Mouse (Mus musculus) thymus, adult 2 months (tissue): ENCODE results near the gene Cdk18. TPM values are rescaled to one million over a fixed set of nuclear protein-coding genes. Genes with fewer than 3 reads are reported as not detected.

Experiments
- DNase-seq: peaks from one replicate; pipeline ENCODE4 v3.0.0; 2021
- H3K27ac ChIP-seq: fragments of 200-500 bp; 2 replicates; pipeline ENCODE4 v1.5.1; 2012; ENCODE audit warnings: low read length, control low read depth; ENCODE audit not compliant: control insufficient read depth, insufficient read depth
- H3K27me3 ChIP-seq: fragments of 200-500 bp; 2 replicates; pipeline ENCODE4 v1.6.1; 2012; ENCODE audit warnings: mild to moderate bottlenecking, low read length, moderate library complexity, mixed read lengths; ENCODE audit not compliant: control insufficient read depth, insufficient read depth
- H3K36me3 ChIP-seq: fragments of 200-500 bp; 2 replicates; pipeline ENCODE4 v1.6.1; 2012; ENCODE audit warnings: mild to moderate bottlenecking, low read length, moderate library complexity; ENCODE audit not compliant: control insufficient read depth, insufficient read depth
- H3K4me1 ChIP-seq: fragments of 200-500 bp; replicated peaks from 2 replicates; pipeline ENCODE4 v1.6.1; 2012; ENCODE audit warnings: low read length; ENCODE audit not compliant: control insufficient read depth, insufficient read depth
- H3K4me3 ChIP-seq: fragments of 200-500 bp; 2 replicates; pipeline ENCODE4 v1.5.1; 2012; ENCODE audit warnings: mild to moderate bottlenecking, low read length, control low read depth, moderate library complexity; ENCODE audit not compliant: control insufficient read depth, insufficient read depth
- CTCF ChIP-seq: fragments of 200-500 bp; IDR thresholded peaks from 2 replicates; pipeline ENCODE4 v1.5.1; 2012; ENCODE audit warnings: mild to moderate bottlenecking, control low read depth, low read length, moderate library complexity, borderline replicate concordance; ENCODE audit not compliant: control insufficient read depth, poor library complexity, insufficient read depth; ENCODE audit errors: extremely low read depth
- POLR2A ChIP-seq: fragments of 200-500 bp; IDR thresholded peaks from 2 replicates; pipeline ENCODE4 v1.6.1; 2012; ENCODE audit warnings: mild to moderate bottlenecking, low read length, control low read depth, moderate library complexity; ENCODE audit not compliant: control insufficient read depth, poor library complexity, insufficient read depth; ENCODE audit errors: extremely low read depth
- WGBS: fragments of 180-500 bp; shearing (Covaris S2); methylation state at CpG from one replicate; pipeline ENCODE4 v1.1.7; 2018; 5-methylcytosine and 5-hydroxymethylcytosine counted together
- polyA plus RNA-seq: library from polyadenylated mRNA; depleted of rRNA; stranded (reverse); fragments of >200 nt; gene quantifications from 2 replicates; pipeline ENCODE4 v1.2.3, GENCODE M21; 2012; rRNA removed

Cdk18 gene
- polyA plus RNA-seq: 7.6 and 8.6 TPM in 2 replicates

GRCm38 (mm10) chr1:132139416-132139864 lies at the start of gene Cdk18:
Cdk18 (minus strand) TSS chr1:132139684.
- H3K36me3 ChIP-seq: no peaks in the 10 kb centered on the region
- H3K4me3 ChIP-seq: peak within 1 kb of the TSS; percentile 30
- H3K4me1 ChIP-seq: peaks cover 2% of the 10 kb centered on the region; the same call in 1 of the 2 replicates
- no peak within 1 kb of the TSS for H3K27ac ChIP-seq
- DNase-seq: no peak
- WGBS: 2% methylated on average over 30 of the region's 30 CpGs
- H3K27me3 ChIP-seq: peaks cover 6% of the 10 kb centered on the region; the same call in 1 of the 2 replicates
- TF ChIP-seq POLR2A: no peak
- TF ChIP-seq CTCF: no peak

- WGBS: 10% methylated on average over 4 of the region's 4 CpGs
- DNase-seq: no peak
- TF ChIP-seq POLR2A (no peak), CTCF (no peak)
- peaks cover 3% of the 10 kb centered on the region; the same call in 1 of the 2 replicates for H3K4me1 ChIP-seq
- peaks cover 14% of the 10 kb centered on the region; the same call in 1 of the 2 replicates for H3K27me3 ChIP-seq
- no peak overlapping the region for H3K27ac ChIP-seq
- H3K4me3 ChIP-seq: no peak overlapping the region
- H3K36me3 ChIP-seq: no peaks in the 10 kb centered on the region
Observed at GRCm38 (mm10) chr1:132189231-132189630, 49.7 kb upstream of the Cdk18 start.

DNA sequence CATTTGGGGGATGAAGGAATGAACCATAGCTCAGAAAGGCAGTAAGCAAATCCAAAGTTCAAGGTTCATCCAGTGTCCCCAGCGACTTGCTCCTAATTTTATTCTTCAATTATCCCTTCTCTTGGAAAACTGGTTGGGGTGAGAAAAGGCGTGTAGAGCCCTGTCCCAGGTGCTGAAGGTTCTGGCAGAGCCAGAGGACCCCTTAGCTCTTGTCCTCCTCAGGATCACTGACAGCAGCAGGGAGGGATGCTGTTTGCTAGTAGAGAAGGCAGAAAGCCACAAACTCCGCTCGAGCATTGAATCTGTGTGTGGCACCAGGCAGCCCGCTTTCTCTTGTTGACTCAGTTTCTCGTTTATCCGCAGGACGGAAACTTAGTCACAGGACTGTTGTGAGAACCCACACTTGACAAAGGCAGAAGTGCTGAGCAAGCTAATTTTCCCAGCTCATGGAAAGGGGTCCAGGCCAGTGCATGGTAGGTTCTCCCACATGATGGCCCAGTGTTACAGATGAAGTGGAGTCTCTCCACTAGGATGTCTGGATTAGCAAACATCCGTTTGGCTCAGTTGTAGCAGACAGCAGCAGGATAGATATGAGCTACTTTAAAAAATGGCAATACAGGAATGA lies 49.1 kb upstream of the Cdk18 start:
- no peak overlapping the region for H3K27ac ChIP-seq
- no peak for DNase-seq

DNA sequence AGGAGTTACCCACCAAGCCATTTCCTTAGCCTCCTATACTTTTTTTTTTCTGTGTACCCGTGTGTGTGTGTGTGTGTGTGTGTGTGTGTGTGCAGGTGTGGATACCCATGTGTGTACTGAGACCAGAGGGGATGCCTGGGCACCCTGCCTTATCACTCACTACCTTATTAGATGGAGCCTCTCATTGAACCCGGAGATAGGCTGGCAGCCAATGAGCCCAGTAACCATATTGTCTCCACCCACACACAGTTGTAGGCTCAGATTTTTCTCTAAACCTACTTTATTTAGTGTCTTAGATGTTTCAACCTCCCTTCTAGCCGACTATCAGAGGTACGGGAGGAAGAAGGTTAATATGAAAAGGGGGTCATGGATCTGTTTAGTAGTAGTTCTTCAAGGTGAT lies 46.8 kb upstream of the Cdk18 start:
- TF ChIP-seq CTCF: no peak
- TF ChIP-seq POLR2A: no peak
- Histone ChIP-seq H3K27ac (no peak overlapping the region), H3K4me1 (peaks cover 3% of the 10 kb centered on the region; the same call in 1 of the 2 replicates), H3K4me3 (no peak overlapping the region), H3K27me3 (peaks cover 11% of the 10 kb centered on the region; the same call in 1 of the 2 replicates), H3K36me3 (no peaks in the 10 kb centered on the region)
- no peak for DNase-seq
- WGBS: 87% methylated on average over 4 of the region's 4 CpGs

More for the DNA sequence above, 49.1 kb upstream of the Cdk18 start:
- Histone ChIP-seq H3K4me1 (peaks cover 3% of the 10 kb centered on the region; the same call in 1 of the 2 replicates), H3K36me3 (no peaks in the 10 kb centered on the region), H3K4me3 (no peak overlapping the region), H3K27me3 (peaks cover 12% of the 10 kb centered on the region; the same call in 1 of the 2 replicates)
- TF ChIP-seq CTCF: no peak
- TF ChIP-seq POLR2A: no peak
- 48% methylated on average over 9 of the region's 9 CpGs for whole genome bisulfite sequencing

DNA sequence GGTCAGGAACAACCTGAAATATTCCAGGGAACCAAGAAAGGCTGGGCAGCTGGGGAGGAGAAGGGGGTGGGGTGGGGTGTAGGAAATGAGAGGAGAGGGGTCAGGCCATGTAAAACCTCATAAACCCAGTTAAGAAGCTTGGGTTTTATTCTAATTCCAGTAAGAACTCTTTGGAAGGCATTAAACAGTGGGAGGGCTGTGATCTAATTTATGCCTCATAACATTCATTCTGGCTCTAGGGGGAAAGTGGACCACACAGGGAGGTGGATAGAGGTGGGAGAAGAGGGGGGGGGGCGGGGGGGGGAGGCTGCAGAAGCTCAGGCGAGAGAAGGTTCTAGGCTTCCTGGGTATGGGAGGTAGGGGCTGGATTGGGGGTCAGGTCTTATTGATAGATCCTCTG lies 32.1 kb upstream of the Cdk18 start:
- peaks cover 2% of the 10 kb centered on the region; the same call in 1 of the 2 replicates for H3K4me1 ChIP-seq
- no peak overlapping the region for H3K27ac ChIP-seq
- H3K4me3 ChIP-seq: no peak overlapping the region
- no peak for DNase-seq
- WGBS: 64% methylated on average over 1 of the region's 2 CpGs
- TF ChIP-seq CTCF (no peak), POLR2A (no peak)
- H3K36me3 ChIP-seq: no peaks in the 10 kb centered on the region
- H3K27me3 ChIP-seq: no peaks in the 10 kb centered on the region

GRCm38 (mm10) chr1:132170698-132171097 lies 31.2 kb upstream of the Cdk18 start:
- Histone ChIP-seq H3K36me3 (no peaks in the 10 kb centered on the region), H3K27ac (no peak overlapping the region), H3K4me1 (peaks cover 2% of the 10 kb centered on the region; the same call in 1 of the 2 replicates), H3K27me3 (no peaks in the 10 kb centered on the region), H3K4me3 (no peak overlapping the region)
- WGBS: 15% methylated on average over 6 of the region's 6 CpGs
- DNase-seq: no peak
- TF ChIP-seq POLR2A (no peak), CTCF (no peak)

GRCm38 (mm10) chr1:132168115-132168767 lies 28.8 kb upstream of the Cdk18 start:
- Histone ChIP-seq H3K27me3 (no peaks in the 10 kb centered on the region), H3K27ac (no peak overlapping the region), H3K4me1 (peaks cover 2% of the 10 kb centered on the region; the same call in 1 of the 2 replicates), H3K4me3 (no peak overlapping the region), H3K36me3 (no peaks in the 10 kb centered on the region)
- peak; percentile 20 for DNase-seq
- 18% methylated on average over 12 of the region's 12 CpGs for WGBS
- TF ChIP-seq CTCF (no peak), POLR2A (no peak)
